Mouse (Mus musculus): Measurements from ENCODE around the gene Pip4k2c. TPM values are rescaled to one million over a fixed set of nuclear protein-coding genes. Genes with fewer than 3 reads are reported as not detected.

Pip4k2c gene
- polyA plus RNA-seq, 1 experiment = 20.2 TPM

DNA sequence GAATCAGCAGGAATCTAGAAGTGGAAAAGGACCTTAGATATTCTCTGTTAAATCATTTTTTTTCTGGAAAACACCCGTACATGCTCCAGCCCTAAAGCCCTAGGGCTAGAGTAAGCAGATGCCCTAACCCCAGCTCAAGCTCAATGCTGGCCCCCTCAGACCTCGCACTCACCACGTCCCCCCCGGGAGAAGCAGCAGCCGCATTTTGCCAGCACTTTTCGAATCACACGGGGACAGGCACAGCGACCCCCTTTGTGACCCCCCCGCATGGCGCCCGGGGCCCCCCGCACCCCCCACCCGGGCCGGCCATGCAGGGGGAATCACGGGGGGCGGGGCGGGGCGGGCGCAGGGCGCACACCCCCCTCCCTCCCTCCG, 23.3 kb downstream of the Pip4k2c start:
- DNase-seq (ENCODE audit: low read depth) = no peak
- TF ChIP-seq CTCF (IDR thresholded peaks at IDR 0.05; ENCODE audit: borderline replicate concordance, extremely low read depth, insufficient read depth, insufficient read length) = no peak
- TF ChIP-seq POLR2A (IDR thresholded peaks at IDR 0.05; ENCODE audit: borderline replicate concordance, extremely low read depth, insufficient read depth, insufficient read length, poor library complexity, severe bottlenecking) = no peak

DNA sequence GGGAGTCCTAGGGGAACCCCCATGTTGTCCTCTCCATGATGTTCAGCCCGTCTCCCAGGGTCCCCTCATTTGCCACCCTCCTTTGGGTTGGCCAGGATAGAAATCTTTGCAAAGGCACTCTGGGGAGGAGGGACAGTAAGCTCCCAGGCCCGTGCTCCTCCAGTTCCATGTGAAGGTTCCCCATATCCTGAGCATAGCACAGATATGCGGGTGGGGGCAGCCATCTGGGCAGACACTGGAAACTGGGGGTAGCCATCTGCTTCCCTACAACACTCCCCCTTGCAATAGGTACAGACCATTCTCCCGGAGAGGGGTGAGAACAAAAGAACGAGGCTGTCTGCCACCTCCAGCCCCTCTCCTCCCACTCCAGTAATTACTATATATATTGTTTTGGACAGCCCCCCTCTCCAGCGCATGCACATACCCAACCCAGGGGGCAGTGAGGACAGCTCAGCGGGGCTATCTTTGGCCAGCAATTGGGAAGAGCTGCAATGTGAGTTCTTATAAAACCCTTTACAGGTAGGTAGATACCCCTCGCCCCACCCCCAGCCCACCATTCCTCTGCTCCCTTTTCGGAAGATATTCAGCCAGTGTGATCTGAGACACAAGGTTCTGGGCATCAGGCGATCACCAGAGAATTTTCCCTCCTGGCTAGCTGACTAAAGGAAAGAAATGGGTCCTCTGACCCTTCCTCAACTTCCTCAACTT, 23.9 kb downstream of the Pip4k2c start:
- TF ChIP-seq POLR2A (IDR thresholded peaks at IDR 0.05; ENCODE audit: borderline replicate concordance, extremely low read depth, insufficient read depth, insufficient read length, poor library complexity, severe bottlenecking) (no peak), CTCF (IDR thresholded peaks at IDR 0.05; ENCODE audit: borderline replicate concordance, extremely low read depth, insufficient read depth, insufficient read length) (no peak)
- peak; percentile 86 for DNase-seq (ENCODE audit: low read depth)

DNA sequence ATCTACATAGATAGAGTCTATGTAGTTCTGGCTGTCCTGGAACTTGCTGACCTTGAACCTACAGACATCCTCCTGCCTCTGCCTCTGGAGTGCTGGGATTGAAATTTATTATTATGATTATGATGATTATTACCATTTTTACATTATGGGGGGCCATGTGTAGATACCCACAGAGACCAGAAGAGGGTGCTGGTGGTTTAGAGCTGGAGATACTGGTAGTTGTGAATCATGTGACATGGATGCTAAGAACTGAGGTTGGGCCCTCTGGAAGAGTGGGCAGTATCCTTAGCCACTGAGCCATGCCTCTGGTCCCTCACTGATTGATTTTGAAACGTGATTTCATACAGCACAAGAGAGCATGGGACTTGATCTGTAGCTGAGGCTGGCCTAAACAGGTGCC, 24.9 kb downstream of the Pip4k2c start:
- TF ChIP-seq CTCF (IDR thresholded peaks at IDR 0.05; ENCODE audit: borderline replicate concordance, extremely low read depth, insufficient read depth, insufficient read length) (no peak), POLR2A (IDR thresholded peaks at IDR 0.05; ENCODE audit: borderline replicate concordance, extremely low read depth, insufficient read depth, insufficient read length, poor library complexity, severe bottlenecking) (no peak)
- DNase-seq (ENCODE audit: low read depth) = no peak

DNA sequence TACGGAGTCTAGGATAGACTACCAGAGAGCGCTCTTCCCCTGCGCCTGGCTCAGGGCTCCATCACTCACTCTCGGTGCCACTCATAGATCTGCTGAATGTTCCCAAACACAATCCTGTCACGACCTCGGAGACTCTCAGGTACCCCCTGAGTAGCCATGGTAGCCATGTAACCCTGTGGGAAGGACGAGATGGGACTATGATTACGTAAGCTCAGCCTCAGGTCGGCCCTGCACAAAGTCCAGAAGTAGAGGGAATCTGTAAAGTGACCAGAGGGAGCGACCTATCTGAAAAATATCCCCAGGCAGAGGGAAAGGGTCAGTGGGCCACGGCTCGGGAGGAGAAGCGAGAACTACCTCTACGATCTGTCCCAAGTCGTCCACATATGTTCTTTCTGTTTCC, 25.9 kb downstream of the Pip4k2c start:
- no peak for DNase-seq (ENCODE audit: low read depth)
- TF ChIP-seq POLR2A (IDR thresholded peaks at IDR 0.05; ENCODE audit: borderline replicate concordance, extremely low read depth, insufficient read depth, insufficient read length, poor library complexity, severe bottlenecking) (no peak), CTCF (IDR thresholded peaks at IDR 0.05; ENCODE audit: borderline replicate concordance, extremely low read depth, insufficient read depth, insufficient read length) (no peak)

DNA sequence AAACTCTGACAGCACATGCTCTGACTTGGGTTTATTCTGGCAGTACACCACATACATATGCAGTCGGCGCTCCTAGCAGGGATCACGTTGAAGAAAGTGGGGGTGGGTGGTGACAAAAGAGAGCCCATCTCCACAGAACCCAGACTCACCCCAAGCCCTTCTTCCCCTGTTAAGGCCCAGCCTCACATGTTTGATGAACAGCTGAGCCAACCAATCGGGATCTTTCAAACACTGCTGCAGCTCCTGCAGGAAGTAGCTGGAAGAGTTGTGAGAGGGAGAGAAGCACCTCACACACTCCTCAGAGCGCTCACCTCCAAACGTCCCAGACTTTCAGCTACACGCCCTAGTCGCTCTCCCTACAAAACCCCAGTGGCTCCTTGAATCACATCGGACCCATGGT, 26.3 kb downstream of the Pip4k2c start:
- DNase-seq (ENCODE audit: low read depth) = peak; percentile 75
- TF ChIP-seq POLR2A (IDR thresholded peaks at IDR 0.05; ENCODE audit: borderline replicate concordance, extremely low read depth, insufficient read depth, insufficient read length, poor library complexity, severe bottlenecking) (no peak), CTCF (IDR thresholded peaks at IDR 0.05; ENCODE audit: borderline replicate concordance, extremely low read depth, insufficient read depth, insufficient read length) (no peak)

DNA sequence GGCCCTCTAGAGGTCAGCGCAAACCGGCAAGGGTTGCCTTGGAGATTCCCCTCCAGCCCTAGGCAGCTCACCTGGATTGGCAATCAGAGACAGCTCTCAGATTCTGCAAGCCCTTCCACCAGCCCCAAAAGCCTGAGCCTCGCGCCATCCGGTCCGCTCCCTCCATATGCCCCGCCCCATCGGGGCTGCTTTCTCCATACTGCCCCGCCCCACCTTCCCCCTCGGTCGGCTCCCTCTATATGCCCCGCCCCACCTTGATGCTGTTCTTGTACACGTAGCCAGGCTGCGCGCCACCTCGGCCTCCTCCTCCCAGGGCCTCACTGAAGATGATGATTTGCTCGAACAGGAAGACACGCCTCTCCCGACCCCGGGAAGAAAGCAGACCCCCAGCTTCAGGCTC, 27.6 kb downstream of the Pip4k2c start:
- TF ChIP-seq CTCF (IDR thresholded peaks at IDR 0.05; ENCODE audit: borderline replicate concordance, extremely low read depth, insufficient read depth, insufficient read length) = 0 out of 2 replicates have a peak, but pooled peaks have one; percentile 0
- TF ChIP-seq POLR2A (IDR thresholded peaks at IDR 0.05; ENCODE audit: borderline replicate concordance, extremely low read depth, insufficient read depth, insufficient read length, poor library complexity, severe bottlenecking) = no peak
- DNase-seq (ENCODE audit: low read depth) = peak; percentile 30

DNA sequence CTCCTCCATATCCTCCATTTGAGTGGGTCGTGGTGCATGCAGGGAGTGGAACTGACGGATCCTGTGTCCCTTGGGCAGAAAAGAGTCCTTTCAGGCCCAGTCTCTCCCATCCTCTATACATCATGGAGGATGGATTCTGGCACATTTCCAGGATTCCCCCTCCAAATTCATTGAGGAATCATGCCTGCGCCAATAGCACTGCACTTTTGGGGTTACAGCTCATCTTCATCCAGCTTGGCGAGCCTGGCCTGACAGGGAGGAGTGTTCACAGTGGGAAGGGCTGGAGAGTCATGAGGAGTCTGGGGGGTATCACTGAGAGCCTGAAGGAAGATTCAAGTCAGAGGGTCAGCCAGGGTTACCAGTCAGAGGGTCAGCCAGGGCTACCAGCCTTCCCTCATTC, 28.8 kb downstream of the Pip4k2c start:
- TF ChIP-seq CTCF (IDR thresholded peaks at IDR 0.05; ENCODE audit: borderline replicate concordance, extremely low read depth, insufficient read depth, insufficient read length) (no peak), POLR2A (IDR thresholded peaks at IDR 0.05; ENCODE audit: borderline replicate concordance, extremely low read depth, insufficient read depth, insufficient read length, poor library complexity, severe bottlenecking) (no peak)
- DNase-seq (ENCODE audit: low read depth) = no peak

DNA sequence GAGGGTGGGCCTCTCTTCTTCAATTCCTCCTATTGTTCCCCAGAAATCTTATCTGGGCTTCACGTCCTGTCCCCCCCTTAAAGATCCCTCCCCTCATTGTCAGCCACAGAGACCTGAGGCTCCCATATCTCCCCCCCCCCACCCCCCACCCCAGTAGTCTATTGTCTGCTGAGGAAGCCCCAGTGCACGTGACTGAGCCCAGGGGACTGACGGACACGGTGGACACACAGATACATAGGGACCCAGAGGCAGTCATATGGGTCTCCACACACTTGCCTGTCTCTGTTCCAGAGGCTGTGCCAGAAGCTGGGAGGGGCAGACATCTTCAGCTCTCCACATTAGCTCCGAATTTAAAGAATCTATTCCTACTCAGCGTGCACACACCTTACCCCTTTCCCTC, 29.8 kb downstream of the Pip4k2c start:
- TF ChIP-seq POLR2A (IDR thresholded peaks at IDR 0.05; ENCODE audit: borderline replicate concordance, extremely low read depth, insufficient read depth, insufficient read length, poor library complexity, severe bottlenecking) (no peak), CTCF (IDR thresholded peaks at IDR 0.05; ENCODE audit: borderline replicate concordance, extremely low read depth, insufficient read depth, insufficient read length) (no peak)
- no peak for DNase-seq (ENCODE audit: low read depth)

DNA sequence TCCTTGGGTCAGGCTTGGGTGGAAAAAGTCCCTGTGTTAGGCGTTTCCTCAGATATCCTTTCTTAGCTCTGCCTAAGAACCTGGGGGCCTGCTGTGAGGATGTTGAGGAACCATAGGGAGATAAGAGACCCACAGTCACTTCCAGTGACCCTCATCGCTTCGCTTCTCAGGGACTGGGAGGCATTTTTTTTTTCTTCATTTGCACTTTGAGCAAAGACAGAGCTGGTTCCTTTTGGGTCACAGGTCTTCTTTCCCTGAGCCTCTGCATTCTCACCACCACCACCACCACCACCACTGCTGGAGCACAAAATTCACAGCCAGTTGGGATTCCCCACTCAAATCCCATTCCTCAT, 30.7 kb downstream of the Pip4k2c start:
- no peak for DNase-seq (ENCODE audit: low read depth)
- TF ChIP-seq POLR2A (IDR thresholded peaks at IDR 0.05; ENCODE audit: borderline replicate concordance, extremely low read depth, insufficient read depth, insufficient read length, poor library complexity, severe bottlenecking) (no peak), CTCF (IDR thresholded peaks at IDR 0.05; ENCODE audit: borderline replicate concordance, extremely low read depth, insufficient read depth, insufficient read length) (no peak)

DNA sequence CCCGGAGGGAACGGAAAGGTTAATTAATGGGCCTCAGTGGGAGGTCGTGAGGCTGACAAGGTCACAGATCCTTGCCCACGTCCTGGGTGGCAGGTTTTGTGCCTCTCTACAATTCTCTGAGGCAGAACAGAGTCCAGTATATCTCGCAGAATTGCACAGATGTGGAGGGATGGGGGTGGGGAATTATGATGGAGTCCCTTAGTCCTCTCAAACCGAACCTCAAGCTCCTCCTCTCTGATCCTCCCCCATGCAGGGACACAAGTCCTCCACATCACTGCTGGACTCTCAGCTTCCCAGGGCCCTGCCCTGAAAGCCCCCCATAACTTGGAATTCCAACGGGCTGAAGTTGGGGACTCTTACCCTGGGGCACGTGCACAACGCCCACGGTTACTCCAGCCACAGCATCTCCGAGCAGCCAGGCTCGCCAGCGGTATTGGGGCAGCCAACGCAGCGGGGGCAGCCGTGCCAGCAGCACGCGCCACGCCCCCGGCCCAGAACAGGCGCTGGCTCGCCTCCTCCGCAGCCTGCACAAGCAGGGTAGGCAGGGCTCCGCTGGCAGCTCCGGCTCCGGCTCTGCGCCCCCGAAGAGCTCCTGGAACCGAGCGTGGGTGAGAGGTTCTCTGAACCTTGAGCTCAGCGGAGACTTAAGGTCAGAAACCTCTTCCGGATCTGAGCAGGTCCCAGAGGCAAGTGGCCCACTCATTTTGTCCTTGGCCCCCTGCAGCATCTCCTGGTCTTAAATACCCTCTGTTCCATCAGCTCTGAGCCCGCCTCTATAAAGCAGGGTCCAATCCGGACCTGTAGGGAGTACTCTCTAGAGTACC, 31.3 kb downstream of the Pip4k2c start, which contains the start of gene Slc26a10:
Gene Slc26a10 (minus strand): TSS at position 775 of the 824 bp plus-strand sequence.
- no peak for TF ChIP-seq POLR2A (IDR thresholded peaks at IDR 0.05; ENCODE audit: borderline replicate concordance, extremely low read depth, insufficient read depth, insufficient read length, poor library complexity, severe bottlenecking)
- TF ChIP-seq CTCF (IDR thresholded peaks at IDR 0.05; ENCODE audit: borderline replicate concordance, extremely low read depth, insufficient read depth, insufficient read length) = no peak
- DNase-seq (ENCODE audit: low read depth) = peak; percentile 67

DNA sequence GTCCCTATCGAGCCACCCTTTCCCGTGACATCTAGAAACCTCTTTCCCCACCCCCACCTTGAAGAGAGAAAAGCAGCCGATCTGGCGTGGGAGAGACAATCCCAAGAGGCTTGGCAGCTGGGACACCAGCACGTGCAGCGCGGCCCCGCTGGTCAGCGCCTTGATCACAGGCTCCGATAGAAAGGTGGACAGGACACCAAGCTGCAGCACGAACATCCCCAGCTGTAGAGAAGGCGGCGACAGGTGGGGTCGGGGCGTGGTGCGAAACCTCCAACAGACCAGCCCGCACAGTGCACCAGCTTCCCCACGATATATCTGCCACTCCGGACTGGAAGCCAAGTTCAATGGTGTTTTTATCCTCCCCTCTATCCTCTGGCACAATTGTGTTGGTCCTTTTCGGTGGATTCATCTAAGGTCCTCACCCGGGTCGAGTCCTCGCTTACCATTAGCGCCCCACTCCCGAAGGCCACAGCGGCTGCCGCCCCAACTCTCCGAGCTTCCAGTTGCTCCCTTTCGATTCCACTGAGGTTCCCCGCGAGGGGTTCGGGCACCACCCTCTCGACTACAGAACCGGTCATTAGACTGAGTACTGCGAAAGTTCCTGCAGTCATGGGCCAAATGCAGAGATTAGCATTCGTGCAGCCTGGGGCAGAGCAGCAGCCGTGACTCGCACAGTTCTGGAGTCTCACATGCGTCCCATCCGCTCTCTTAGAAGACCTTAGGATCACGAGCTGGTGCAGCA, 32.9 kb downstream of the Pip4k2c start:
- TF ChIP-seq CTCF (IDR thresholded peaks at IDR 0.05; ENCODE audit: borderline replicate concordance, extremely low read depth, insufficient read depth, insufficient read length) (no peak), POLR2A (IDR thresholded peaks at IDR 0.05; ENCODE audit: borderline replicate concordance, extremely low read depth, insufficient read depth, insufficient read length, poor library complexity, severe bottlenecking) (no peak)
- no peak for DNase-seq (ENCODE audit: low read depth)
